Mouse (Mus musculus) spleen, adult 2 months (tissue): ENCODE results near the gene Rplp1.

Source experiments
- CTCF ChIP-seq: fragments of 200-500 bp; IDR thresholded peaks from 2 replicates; pipeline ENCODE4 v1.5.1; 2011; ENCODE audit warnings: mild to moderate bottlenecking, inconsistent platforms; ENCODE audit not compliant: insufficient read depth, insufficient read length, insufficient replicate concordance; ENCODE audit errors: extremely low read depth
- POLR2A ChIP-seq: fragments of 200-500 bp; IDR thresholded peaks from 2 replicates; pipeline ENCODE4 v1.6.1; 2011; ENCODE audit warnings: low read depth, low read length, inconsistent platforms

DNA sequence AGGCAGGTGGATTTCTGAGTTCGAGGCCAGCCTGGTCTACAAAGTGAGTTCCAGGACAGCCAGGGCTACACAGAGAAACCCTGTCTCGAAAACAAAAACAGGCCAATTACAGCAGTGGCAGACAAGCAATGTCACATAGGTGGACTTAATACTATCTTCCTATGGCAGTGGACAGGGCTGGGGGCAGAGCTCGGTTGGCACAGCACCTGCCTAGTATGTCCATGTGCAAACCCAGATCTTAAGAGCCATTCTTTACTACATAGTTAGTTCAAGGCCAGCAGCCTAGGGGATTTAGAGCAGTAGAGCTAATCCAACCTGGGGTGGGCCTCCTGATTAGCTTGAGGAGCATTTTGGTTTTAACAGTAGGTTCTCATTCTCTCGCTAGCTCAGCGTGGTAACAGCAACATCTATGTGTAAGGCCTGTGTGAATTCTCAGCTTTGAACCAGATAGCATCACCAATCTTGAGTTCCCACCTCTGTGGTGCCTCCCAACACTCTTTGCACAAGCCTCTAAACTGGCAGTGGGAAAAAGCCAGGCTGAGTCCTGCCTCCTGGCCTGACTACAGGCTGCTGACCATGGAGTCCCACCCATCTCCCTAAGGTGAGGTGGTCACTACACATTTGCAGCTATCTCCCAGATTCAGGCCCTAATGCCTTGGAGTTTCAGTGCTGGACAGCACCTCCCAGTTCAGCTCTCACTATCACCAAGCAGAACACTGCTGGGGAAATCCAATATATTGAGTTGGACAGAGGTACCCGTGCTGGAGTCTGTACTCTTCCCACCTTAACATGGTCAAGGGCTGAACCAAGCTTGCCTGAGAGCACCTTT is 2.8 kb downstream of the Rplp1 start:
- TF ChIP-seq POLR2A (no peak), CTCF (no peak)
